Mouse (Mus musculus) testis, adult 2 months (tissue): ENCODE measurements around the gene R3hdm2.

Source experiments
- CTCF ChIP-seq: fragments of 200-500 bp; IDR thresholded peaks from 2 replicates; pipeline ENCODE4 v1.5.1; 2012; ENCODE audit warnings: low read depth, mild to moderate bottlenecking, inconsistent platforms, low read length, moderate library complexity; ENCODE audit not compliant: control insufficient read depth, insufficient read depth, insufficient replicate concordance
- POLR2A ChIP-seq: fragments of 200-500 bp; IDR thresholded peaks from 2 replicates; pipeline ENCODE4 v1.6.1; 2012; ENCODE audit warnings: low read depth, mild to moderate bottlenecking, inconsistent platforms, low read length, moderate library complexity; ENCODE audit not compliant: control insufficient read depth

DNA sequence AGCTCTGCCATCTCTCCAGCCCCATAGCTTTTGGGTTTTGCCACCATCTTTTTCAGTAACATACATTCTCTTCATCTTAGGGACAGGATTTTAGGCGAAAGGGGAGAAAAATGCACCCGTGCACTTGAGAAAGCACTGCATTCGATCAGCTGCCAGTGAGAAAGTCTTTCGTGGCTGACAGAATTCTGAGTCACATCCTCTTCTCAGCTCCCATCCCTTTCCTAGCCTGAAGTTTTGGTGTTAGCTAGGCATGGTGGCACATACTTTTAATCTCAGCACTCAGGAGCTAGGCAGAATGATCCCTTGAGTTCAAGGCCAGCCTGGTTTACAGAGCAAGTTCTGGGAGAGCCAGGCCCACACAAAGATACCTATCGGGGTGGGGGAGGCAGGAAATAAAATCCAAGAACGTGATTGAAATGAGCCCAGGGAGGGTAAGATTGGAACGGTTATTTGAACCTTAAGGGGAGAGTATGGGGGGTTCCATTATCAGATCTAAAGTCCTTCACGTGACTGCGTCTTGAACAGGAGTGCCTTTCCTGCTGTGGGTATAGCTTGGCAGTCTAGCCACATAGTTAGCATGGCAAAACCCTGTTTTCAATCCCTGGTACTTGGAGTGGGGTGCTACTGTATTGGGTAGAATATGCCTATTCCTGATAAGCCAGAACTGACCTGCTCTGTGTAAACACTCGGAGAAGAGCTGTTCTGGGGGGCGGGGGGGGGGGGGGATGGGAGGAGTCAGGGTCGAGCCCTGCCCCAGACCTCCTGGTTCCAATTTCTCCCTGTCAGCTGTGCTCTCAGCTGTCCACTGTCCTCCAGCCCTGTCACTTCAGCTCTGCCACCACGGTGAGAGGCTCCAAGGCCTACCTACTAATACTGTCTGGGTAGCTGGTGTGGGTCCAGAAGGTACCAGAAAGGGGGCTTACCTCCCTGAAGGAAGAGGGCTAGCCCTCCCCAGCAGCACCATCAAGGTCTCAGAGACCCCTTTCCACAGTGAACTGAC is 121.1 kb downstream of the R3hdm2 start, which contains the start of gene Stac3:
- no peak for TF ChIP-seq POLR2A
- no peak for TF ChIP-seq CTCF
